Mouse (Mus musculus) right cerebral cortex, adult 18-20 months (tissue): ENCODE measurements at regions not wholly inside any gene's neighbourhood (a gene's known extent, or its start where the extent isn't known, plus 50 kb on each side); places are given as distances from the start of the nearest gene placed in this dataset.
A peak's percentile ranks its signal among the peaks of the same experiment; 100 is the strongest.

Experiments
- DNase-seq: peaks from one replicate; pipeline ENCODE4 v3.0.0; 2022; ENCODE audit warnings: mixed read lengths

GRCm38 (mm10) chr3:128787686-128788085 is 412.0 kb upstream of the Pitx2 start:
- DNase-seq, result no peak

- DNase-seq, result no peak
Observed at GRCm38 (mm10) chr3:128795931-128796330, 403.7 kb upstream of the Pitx2 start.

GRCm38 (mm10) chr3:128797829-128798228 is 401.8 kb upstream of the Pitx2 start:
- DNase-seq, result no peak

- no peak for DNase-seq
Observed at GRCm38 (mm10) chr3:128829371-128830160, 370.1 kb upstream of the Pitx2 start.

GRCm38 (mm10) chr3:128850327-128850977 is 349.2 kb upstream of the Pitx2 start:
- no peak for DNase-seq

GRCm38 (mm10) chr3:128856515-128856914 is 343.2 kb upstream of the Pitx2 start:
- no peak for DNase-seq

GRCm38 (mm10) chr3:128881685-128882444 is 317.8 kb upstream of the Pitx2 start:
- DNase-seq, result no peak

- DNase-seq, result no peak
Observed at GRCm38 (mm10) chr3:128883636-128884195, 316.0 kb upstream of the Pitx2 start.

- DNase-seq, result no peak
Observed at GRCm38 (mm10) chr3:128886678-128887077, 313.0 kb upstream of the Pitx2 start.

- no peak for DNase-seq
Observed at GRCm38 (mm10) chr3:128891078-128891477, 308.6 kb upstream of the Pitx2 start.

GRCm38 (mm10) chr3:128896628-128897027 is 303.1 kb upstream of the Pitx2 start:
- no peak for DNase-seq

GRCm38 (mm10) chr3:128911122-128911521 is 288.6 kb upstream of the Pitx2 start:
- no peak for DNase-seq

- DNase-seq, result no peak
Observed at GRCm38 (mm10) chr3:128921428-128921827, 278.2 kb upstream of the Pitx2 start.

GRCm38 (mm10) chr3:128922150-128922549 is 277.5 kb upstream of the Pitx2 start:
- DNase-seq, result no peak

- no peak for DNase-seq
Observed at GRCm38 (mm10) chr3:128938536-128938935, 261.1 kb upstream of the Pitx2 start.

- DNase-seq, result no peak
Observed at GRCm38 (mm10) chr3:128941156-128941555, 258.5 kb upstream of the Pitx2 start.

GRCm38 (mm10) chr3:128944631-128945030 is 255.0 kb upstream of the Pitx2 start:
- DNase-seq, result no peak

- DNase-seq, result no peak
Observed at GRCm38 (mm10) chr3:128954886-128955285, 244.8 kb upstream of the Pitx2 start.

GRCm38 (mm10) chr3:128976752-128977151 is 222.9 kb upstream of the Pitx2 start:
- no peak for DNase-seq

GRCm38 (mm10) chr3:128990183-128990912 is 209.3 kb upstream of the Pitx2 start:
- peak; percentile 4 for DNase-seq

- no peak for DNase-seq
Observed at GRCm38 (mm10) chr3:129002866-129003265, 196.8 kb upstream of the Pitx2 start.

GRCm38 (mm10) chr3:129004085-129004484 is 195.6 kb upstream of the Pitx2 start:
- no peak for DNase-seq

GRCm38 (mm10) chr3:129038877-129039276 is 160.8 kb upstream of the Pitx2 start:
- no peak for DNase-seq
